Mouse (Mus musculus) brain, embryonic 18.5 days (tissue): Measurements from ENCODE around the gene Trim59.

ENCODE experiments used
- DNase-seq: peaks from one replicate; pipeline ENCODE4 v3.0.0-alpha.2; 2012; ENCODE audit warnings: low read depth, low spot score

Gene Trim59

DNA sequence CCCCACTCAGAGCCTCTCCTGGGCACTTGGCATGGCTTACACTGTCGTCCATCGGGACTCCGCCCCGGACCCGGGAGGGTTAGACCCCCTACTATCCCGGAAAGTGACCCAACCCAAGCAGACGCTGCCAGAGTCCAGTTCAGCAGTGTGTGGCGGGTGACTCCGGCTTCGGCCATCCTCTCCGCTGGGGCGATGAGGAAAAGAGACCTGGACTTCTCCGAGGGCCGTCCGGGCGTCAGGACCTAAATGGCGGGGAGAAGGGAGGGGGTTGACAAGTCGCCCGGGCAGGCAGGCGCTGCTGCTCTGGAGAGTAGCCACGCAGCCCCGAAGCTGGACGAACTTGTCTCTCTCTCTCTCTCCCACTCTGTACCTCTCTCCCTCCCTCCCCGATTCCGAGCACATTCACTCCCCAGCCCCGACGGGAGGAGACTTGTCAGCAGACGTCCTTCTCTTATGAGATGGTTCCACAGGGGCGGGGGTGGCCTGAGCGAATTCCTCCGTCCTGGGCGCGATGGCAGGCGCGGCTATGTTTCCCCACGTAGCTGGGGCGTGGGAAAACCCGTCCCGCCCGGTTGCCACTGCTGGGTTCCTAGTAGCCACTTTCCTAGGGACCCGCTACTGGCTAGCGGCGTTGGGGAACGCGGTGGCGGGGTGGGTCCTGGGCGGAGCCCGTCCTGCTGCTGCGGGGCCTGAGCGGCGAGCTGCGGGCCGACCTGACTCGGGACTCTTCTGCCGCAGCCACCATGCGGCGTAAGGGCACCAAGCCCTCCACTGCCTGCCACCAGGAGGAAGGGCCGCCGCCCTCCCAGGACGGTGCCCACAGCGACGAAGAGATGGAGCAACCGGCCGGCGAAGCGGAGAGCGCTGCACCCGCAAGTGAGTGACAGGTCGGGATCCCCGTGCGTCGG is 39.0 kb downstream of the Trim59 start:
- no peak for DNase-seq

GRCm38 (mm10) chr3:69004437-69005337 is 39.9 kb downstream of the Trim59 start, which contains the start of the genes Ift80 and Smc4:
TSS of gene Ift80 (minus strand) at chr3:69004570.
TSS of gene Smc4 (plus strand) at chr3:69004738.
- peak; percentile 94 for DNase-seq

DNA sequence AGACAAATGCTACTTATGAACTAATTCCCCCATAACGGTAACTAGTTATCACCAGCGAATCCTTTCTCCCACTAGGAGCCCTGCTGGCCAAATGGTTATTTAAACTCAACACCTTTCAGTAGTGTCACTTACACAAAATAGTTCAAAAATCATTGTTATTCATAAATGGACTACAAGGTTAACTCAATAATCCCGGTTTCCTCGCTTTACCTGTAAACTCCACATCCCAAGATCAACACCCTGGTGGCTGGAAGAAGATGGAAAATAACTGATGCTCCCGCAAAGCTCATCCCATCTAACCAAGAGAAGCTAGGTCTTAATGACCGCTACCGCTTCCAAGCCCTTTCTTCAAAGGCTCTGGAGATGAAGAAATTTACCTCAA is 40.5 kb downstream of the Trim59 start:
- no peak for DNase-seq

- no peak for DNase-seq
Measured at GRCm38 (mm10) chr3:69002781-69003180, 41.8 kb downstream of the Trim59 start.

- DNase-seq, result no peak
Measured at GRCm38 (mm10) chr3:68986550-68986949, 58.0 kb downstream of the Trim59 start.
